Mouse (Mus musculus): Measurements from ENCODE around the gene Kcnj5. TPM values are rescaled to one million over a fixed set of nuclear protein-coding genes. Genes with fewer than 3 reads are reported as not detected.

The Kcnj5 gene
- polyA plus RNA-seq, 2 experiments = 0.74 to 1.3 TPM

GRCm38 (mm10) chr9:32292686-32293085 lies 51.5 kb downstream of the Kcnj5 start:
- Histone ChIP-seq H3K9me3 (ENCODE audit: control insufficient read depth, low read length) (no peaks in the 10 kb centered on the region), H3K27me3 (ENCODE audit: control insufficient read depth, insufficient read depth, low read length) (no peaks in the 10 kb centered on the region), H3K4me2 (ENCODE audit: low read depth) (no peak overlapping the region), H3K4me1 (replicated peaks; ENCODE audit: control insufficient read depth in 2 of 2, insufficient read depth in 2 of 2, low read length in 1 of 2) (peaks cover 0 to 5% of the 10 kb centered on the region in 2 experiments; a peak in 2 of 4 replicates), H3K9ac (replicated peaks) (no peak overlapping the region), H3K27ac (no peak overlapping the region), H3K36me3 (replicated peaks; ENCODE audit: control insufficient read depth, insufficient read depth, low read depth) (no peaks in the 10 kb centered on the region), H3K4me3 (ENCODE audit: insufficient read depth in 1 of 2, low read depth in 2 of 2, low read length in 2 of 2) (no peak overlapping the region)
- no peak for ATAC-seq (ENCODE audit: insufficient read depth)
- 23% methylated on average over 5 of the region's 5 CpGs for WGBS (ENCODE audit: insufficient replicate concordance)
- TF ChIP-seq EP300 (IDR thresholded peaks at IDR 0.05; ENCODE audit: low read depth) (no peak), CTCF (IDR thresholded peaks at IDR 0.05; ENCODE audit: low read depth) (no peak)
- no peak for DNase-seq (ENCODE audit: low read depth in 3 of 3, low spot score in 3 of 3)

DNA sequence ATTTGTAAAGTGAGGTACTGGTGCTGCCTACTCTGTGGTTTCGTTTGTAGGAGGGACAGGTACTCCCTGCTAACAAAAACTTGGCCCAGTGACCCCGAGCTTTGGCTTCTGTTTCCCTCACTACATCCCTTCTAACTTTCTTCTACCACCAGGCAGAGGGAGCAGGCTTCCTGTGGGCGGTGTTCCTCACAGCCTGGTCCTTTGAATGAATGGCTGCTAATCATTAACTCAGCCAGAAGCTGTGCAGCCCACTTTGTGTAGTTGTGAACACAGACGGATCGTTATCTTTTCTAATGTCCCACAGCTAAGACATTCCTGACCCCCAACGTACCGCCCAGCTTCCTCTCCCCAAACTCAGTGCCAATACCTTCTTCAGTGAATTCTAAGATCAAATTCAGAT lies 52.5 kb downstream of the Kcnj5 start:
- no peak overlapping the region for H3K27ac ChIP-seq
- no peak overlapping the region for H3K4me3 ChIP-seq (ENCODE audit: insufficient read depth in 1 of 2, low read depth in 2 of 2, low read length in 2 of 2)
- ATAC-seq (ENCODE audit: insufficient read depth) = no peak
- H3K4me1 ChIP-seq (replicated peaks; ENCODE audit: control insufficient read depth in 2 of 2, insufficient read depth in 2 of 2, low read length in 1 of 2) = peaks cover 0 to 5% of the 10 kb centered on the region in 2 experiments; a peak in 2 of 4 replicates
- no peaks in the 10 kb centered on the region for H3K27me3 ChIP-seq (ENCODE audit: control insufficient read depth, insufficient read depth, low read length)
- no peak for DNase-seq (ENCODE audit: low read depth in 3 of 3, low spot score in 3 of 3)
- no peak overlapping the region for H3K9ac ChIP-seq (replicated peaks)
- no peak overlapping the region for H3K4me2 ChIP-seq (ENCODE audit: low read depth)
- 16% methylated on average over 7 of the region's 7 CpGs for WGBS (ENCODE audit: insufficient replicate concordance)
- TF ChIP-seq CTCF (IDR thresholded peaks at IDR 0.05; ENCODE audit: low read depth) (no peak), EP300 (IDR thresholded peaks at IDR 0.05; ENCODE audit: low read depth) (no peak)
- no peaks in the 10 kb centered on the region for H3K9me3 ChIP-seq (ENCODE audit: control insufficient read depth, low read length)
- no peaks in the 10 kb centered on the region for H3K36me3 ChIP-seq (replicated peaks; ENCODE audit: control insufficient read depth, insufficient read depth, low read depth)

GRCm38 (mm10) chr9:32283591-32283990 lies 60.6 kb downstream of the Kcnj5 start:
- no peaks in the 10 kb centered on the region for H3K27me3 ChIP-seq (ENCODE audit: control insufficient read depth, insufficient read depth, low read length)
- H3K4me2 ChIP-seq (ENCODE audit: low read depth) = no peak overlapping the region
- H3K27ac ChIP-seq = no peak overlapping the region
- H3K9ac ChIP-seq (replicated peaks) = no peak overlapping the region
- TF ChIP-seq EP300 (IDR thresholded peaks at IDR 0.05; ENCODE audit: low read depth) = no peak
- no peak for TF ChIP-seq CTCF (IDR thresholded peaks at IDR 0.05; ENCODE audit: low read depth)
- no peak overlapping the region for H3K4me3 ChIP-seq (ENCODE audit: insufficient read depth in 1 of 2, low read depth in 2 of 2, low read length in 2 of 2)
- DNase-seq (ENCODE audit: low read depth in 3 of 3, low spot score in 3 of 3) (no peak), ATAC-seq (ENCODE audit: insufficient read depth) (no peak)
- H3K36me3 ChIP-seq (replicated peaks; ENCODE audit: control insufficient read depth, insufficient read depth, low read depth) = no peaks in the 10 kb centered on the region
- no peaks in the 10 kb centered on the region for H3K9me3 ChIP-seq (ENCODE audit: control insufficient read depth, low read length)
- 80% methylated on average over 5 of the region's 5 CpGs for WGBS (ENCODE audit: insufficient replicate concordance)
- H3K4me1 ChIP-seq (replicated peaks; ENCODE audit: control insufficient read depth in 2 of 2, insufficient read depth in 2 of 2, low read length in 1 of 2) = peaks cover 4 to 29% of the 10 kb centered on the region in 2 experiments; a peak in 3 of 4 replicates

GRCm38 (mm10) chr9:32280456-32280855 lies 63.7 kb downstream of the Kcnj5 start:
- ATAC-seq (ENCODE audit: insufficient read depth) (peak; percentile 73), DNase-seq (ENCODE audit: low read depth in 3 of 3, low spot score in 3 of 3) (peak; percentile 30 to 51 (median 35))
- Histone ChIP-seq H3K27me3 (ENCODE audit: control insufficient read depth, insufficient read depth, low read length) (no peaks in the 10 kb centered on the region), H3K9ac (replicated peaks) (no peak overlapping the region), H3K27ac (no peak overlapping the region), H3K36me3 (replicated peaks; ENCODE audit: control insufficient read depth, insufficient read depth, low read depth) (no peaks in the 10 kb centered on the region), H3K4me2 (ENCODE audit: low read depth) (no peak overlapping the region), H3K4me3 (ENCODE audit: insufficient read depth in 1 of 2, low read depth in 2 of 2, low read length in 2 of 2) (no peak overlapping the region), H3K9me3 (ENCODE audit: control insufficient read depth, low read length) (no peaks in the 10 kb centered on the region), H3K4me1 (replicated peaks; ENCODE audit: control insufficient read depth in 2 of 2, insufficient read depth in 2 of 2, low read length in 1 of 2) (peaks cover 4 to 27% of the 10 kb centered on the region in 2 experiments; a peak in 3 of 4 replicates)
- 6% methylated on average over 5 of the region's 5 CpGs for WGBS (ENCODE audit: insufficient replicate concordance)
- no peak for TF ChIP-seq CTCF (IDR thresholded peaks at IDR 0.05; ENCODE audit: low read depth)
- TF ChIP-seq EP300 (IDR thresholded peaks at IDR 0.05; ENCODE audit: low read depth) = peak; percentile 84

- TF ChIP-seq EP300 (IDR thresholded peaks at IDR 0.05; ENCODE audit: low read depth) (no peak), CTCF (IDR thresholded peaks at IDR 0.05; ENCODE audit: low read depth) (no peak)
- peaks cover 4 to 27% of the 10 kb centered on the region in 2 experiments; a peak in 3 of 4 replicates for H3K4me1 ChIP-seq (replicated peaks; ENCODE audit: control insufficient read depth in 2 of 2, insufficient read depth in 2 of 2, low read length in 1 of 2)
- H3K36me3 ChIP-seq (replicated peaks; ENCODE audit: control insufficient read depth, insufficient read depth, low read depth) = no peaks in the 10 kb centered on the region
- no peak overlapping the region for H3K4me2 ChIP-seq (ENCODE audit: low read depth)
- no peak for DNase-seq (ENCODE audit: low read depth in 3 of 3, low spot score in 3 of 3)
- H3K4me3 ChIP-seq (ENCODE audit: insufficient read depth in 1 of 2, low read depth in 2 of 2, low read length in 2 of 2) = no peak overlapping the region
- H3K27ac ChIP-seq = no peak overlapping the region
- peak; percentile 11; the same call in 1 of the 2 replicates for ATAC-seq (ENCODE audit: insufficient read depth)
- 39% methylated on average over 3 of the region's 3 CpGs for WGBS (ENCODE audit: insufficient replicate concordance)
- no peaks in the 10 kb centered on the region for H3K9me3 ChIP-seq (ENCODE audit: control insufficient read depth, low read length)
- no peaks in the 10 kb centered on the region for H3K27me3 ChIP-seq (ENCODE audit: control insufficient read depth, insufficient read depth, low read length)
- H3K9ac ChIP-seq (replicated peaks) = no peak overlapping the region
Measured at GRCm38 (mm10) chr9:32279789-32280188, 64.4 kb downstream of the Kcnj5 start.
